Mouse (Mus musculus): ENCODE measurements around the gene Pdik1l.

Gene Pdik1l

GRCm38 (mm10) chr4:134237582-134238278 lies 50.0 kb downstream of the Pdik1l start:
- DNase-seq = no peak

DNA sequence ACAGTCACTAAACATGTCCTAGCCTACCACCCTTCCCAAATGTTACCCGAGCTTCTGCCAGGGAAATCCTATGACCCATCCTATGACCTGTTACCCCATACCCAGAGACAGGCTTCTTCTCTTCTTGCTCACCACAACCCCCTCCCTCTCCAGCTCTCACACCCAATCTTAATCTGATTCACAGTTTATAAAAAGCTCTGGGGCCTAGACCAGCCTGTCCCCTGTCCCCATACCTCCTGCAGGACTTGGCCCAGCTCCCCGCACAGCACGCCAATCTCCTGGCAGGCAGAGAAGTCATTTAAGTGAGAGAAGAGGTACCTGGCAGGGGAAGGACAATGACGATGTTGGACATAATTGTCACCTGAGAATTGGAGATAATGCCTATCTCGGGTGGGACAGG lies 52.8 kb downstream of the Pdik1l start:
- DNase-seq = peak in 1 of 2 experiments; percentile 10

DNA sequence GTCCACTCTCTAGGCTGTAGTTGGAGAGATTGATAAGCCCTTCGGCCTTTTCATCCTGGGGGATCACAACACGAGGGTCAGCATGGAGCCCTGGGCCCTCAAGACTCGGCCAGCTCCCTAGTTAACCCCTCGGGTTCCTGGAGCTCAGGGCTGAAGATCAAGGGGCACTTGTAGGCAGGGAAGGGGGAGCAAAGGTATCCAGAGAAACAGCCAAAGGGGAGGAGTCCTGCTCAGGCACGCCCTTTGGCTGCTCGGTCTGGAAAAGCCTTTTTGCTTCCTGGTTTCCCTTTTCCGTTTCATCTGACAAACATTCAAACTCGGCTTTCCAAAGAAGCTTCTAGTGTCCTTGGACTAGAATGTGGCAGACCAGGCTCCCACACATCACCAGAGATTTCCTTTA lies 57.3 kb downstream of the Pdik1l start:
- DNase-seq = no peak

GRCm38 (mm10) chr4:134227194-134227593 lies 60.5 kb downstream of the Pdik1l start, which contains the start of gene Catsper4:
Catsper4 (minus strand) TSS chr4:134227383.
- DNase-seq = peak in 1 of 2 experiments; percentile 16

Measured in cerebellum, postnatal 10 days (tissue).